Mouse (Mus musculus) B cell, adult 62 days (primary cell): Measurements from ENCODE around the gene Atpaf2. TPM values are rescaled to one million over a fixed set of nuclear protein-coding genes. Genes with fewer than 3 reads are reported as not detected.

Experiments
- total RNA-seq: library from RNA; stranded (reverse); gene quantifications from 4 replicates; pipeline ENCODE4 v1.2.4, GENCODE M21; 2023

The Atpaf2 gene
- 20.8 to 27.1 TPM (median 24.9 TPM) in 4 replicates for total RNA-seq

GRCm38 (mm10) chr11:60417717-60418472 is at the start of gene Atpaf2:
Gene Atpaf2, minus strand, starts transcription at chr11:60418457.

GRCm38 (mm10) chr11:60454080-60454744 is 36.0 kb upstream of the Atpaf2 start, which contains the start of gene Drg2:
Gene Drg2, plus strand, starts transcription at chr11:60454591.

GRCm38 (mm10) chr11:60416963-60417716 is 1.1 kb downstream of the Atpaf2 start, which contains the start of gene Gid4:
Gene Gid4, plus strand, starts transcription at chr11:60417145.

GRCm38 (mm10) chr11:60352559-60353411 is 65.5 kb downstream of the Atpaf2 start, which contains the start of the genes Tom1l2 and Drc3:
Gene Tom1l2, minus strand, starts transcription at chr11:60352905.
Gene Drc3, plus strand, starts transcription at chr11:60353329.

Other genes with a start within 250 kb of the Atpaf2 start
- 81.5 to 134 TPM (median 119 TPM) in 4 replicates for gene Srebf1, start 195.9 kb downstream of the Atpaf2 start, total RNA-seq
- gene Tom1l2, start 65.6 kb downstream of the Atpaf2 start, total RNA-seq, result 24.8 to 31.0 TPM (median 28.6 TPM) in 4 replicates
- not detected in 4 replicates for gene Drc3, start 65.1 kb downstream of the Atpaf2 start, total RNA-seq
- 19.8 to 21.8 TPM (median 20.4 TPM) in 4 replicates for gene Gid4, start 1.3 kb downstream of the Atpaf2 start, total RNA-seq
- 63.8 to 64.9 TPM (median 64.0 TPM) in 4 replicates for gene Drg2, start 36.1 kb upstream of the Atpaf2 start, total RNA-seq
- 0.47 to 0.73 TPM (median 0.61 TPM) in 4 replicates for gene Myo15, start 50.9 kb upstream of the Atpaf2 start, total RNA-seq
- 69.4 to 75.1 TPM (median 71.0 TPM) in 4 replicates for gene Alkbh5, start 117.9 kb upstream of the Atpaf2 start, total RNA-seq